Mouse (Mus musculus) liver, postnatal 0 days (tissue): ENCODE measurements around the gene Slc30a1.

Source experiments
- CTCF ChIP-seq: sonication (generic); IDR thresholded peaks from 2 replicates; pipeline ENCODE4 v1.5.1; 2016; ENCODE audit warnings: antibody characterized with exemption, low read depth
- EP300 ChIP-seq: IDR thresholded peaks from 2 replicates; pipeline ENCODE4 v1.6.1; 2016; ENCODE audit warnings: antibody characterized with exemption, low read depth, mild to moderate bottlenecking

- TF ChIP-seq CTCF, result no peak
- no peak for TF ChIP-seq EP300
Measured at GRCm38 (mm10) chr1:191880247-191880646, 26.3 kb upstream of the Slc30a1 start.
